Mouse (Mus musculus) embryonic facial prominence, embryonic 13.5 days (tissue): Measurements from ENCODE around the gene Gse1. TPM values are rescaled to one million over a fixed set of nuclear protein-coding genes. Genes with fewer than 3 reads are reported as not detected.

Experiments used
- ATAC-seq: fragments of 200-750 bp; cut with Nextera tagmentation; 2 replicates; pipeline ENCODE4 v1.8.0; 2017; ENCODE audit warnings: low read depth; ENCODE audit not compliant: insufficient number of reproducible peaks, insufficient read depth, low FRiP score, low TSS enrichment
- H3K27ac ChIP-seq: fragments of 300-500 bp; sonication (generic); 2 replicates; pipeline ENCODE4 v1.5.1; 2015; ENCODE audit warnings: moderate library complexity, mild to moderate bottlenecking, inconsistent platforms
- H3K27me3 ChIP-seq: fragments of 300-500 bp; sonication (generic); 2 replicates; pipeline ENCODE4 v1.6.1; 2015; ENCODE audit warnings: mild to moderate bottlenecking, inconsistent platforms
- H3K36me3 ChIP-seq: fragments of 300-500 bp; sonication (generic); 2 replicates; pipeline ENCODE4 v1.6.1; 2015; ENCODE audit warnings: mild to moderate bottlenecking, inconsistent platforms
- H3K4me1 ChIP-seq: fragments of 300-500 bp; sonication (generic); 2 replicates; pipeline ENCODE4 v1.6.1; 2015; ENCODE audit warnings: inconsistent platforms
- H3K4me2 ChIP-seq: fragments of 300-500 bp; sonication (generic); 2 replicates; pipeline ENCODE4 v1.6.1; 2015; ENCODE audit warnings: moderate library complexity, mild to moderate bottlenecking, inconsistent platforms
- H3K4me3 ChIP-seq: fragments of 300-500 bp; sonication (generic); 2 replicates; pipeline ENCODE4 v1.5.1; 2015; ENCODE audit warnings: mild to moderate bottlenecking, inconsistent platforms
- H3K9ac ChIP-seq: fragments of 300-500 bp; sonication (generic); 2 replicates; pipeline ENCODE4 v1.6.1; 2015; ENCODE audit warnings: mild to moderate bottlenecking, inconsistent platforms
- H3K9me3 ChIP-seq: fragments of 300-500 bp; sonication (generic); 2 replicates; pipeline ENCODE4 v1.6.1; 2016; ENCODE audit warnings: inconsistent platforms
- WGBS: fragments of 180-500 bp; shearing (Covaris S2); methylation state at CpG from one replicate; pipeline ENCODE4 v1.1.7; 2015; ENCODE audit warnings: mixed read lengths; 5-methylcytosine and 5-hydroxymethylcytosine counted together
- polyA plus RNA-seq: library from polyadenylated mRNA; unstranded; fragments of >200 nt; fragmentation: Nextera tagmentation; extraction: Ambion mirVana; gene quantifications from 2 replicates; pipeline ENCODE4 v1.2.1, GENCODE M21; 2015

Gene Gse1
- polyA plus RNA-seq, 1 experiment from 2014 or later = 8.6 TPM

DNA sequence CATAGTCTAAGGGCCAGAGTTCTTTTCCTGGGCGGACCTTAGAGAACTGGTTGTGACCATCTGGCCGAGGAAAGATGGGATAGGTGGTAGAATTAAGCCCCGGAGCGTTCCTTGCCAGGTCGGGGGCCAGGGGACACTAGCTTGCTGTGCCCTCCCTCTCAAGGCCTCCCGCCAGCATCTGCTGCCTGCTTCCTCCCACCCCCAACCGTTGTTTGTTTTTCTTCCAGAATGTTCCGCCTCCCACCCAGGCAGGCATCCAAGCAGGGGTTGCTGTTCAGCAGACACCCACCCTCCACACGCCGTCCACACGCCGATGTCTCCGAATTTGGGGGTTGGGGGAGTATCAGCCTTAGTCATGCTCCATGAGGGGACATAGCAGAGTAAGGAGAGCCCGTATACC, 49.8 kb downstream of the Gse1 start:
- Histone ChIP-seq H3K36me3 (no peaks in the 10 kb centered on the region), H3K27me3 (no peaks in the 10 kb centered on the region), H3K9ac (peak overlapping the region; percentile 16; the same call in 1 of the 2 replicates), H3K4me3 (no peak overlapping the region; the same call in 1 of the 2 replicates), H3K4me2 (no peak overlapping the region), H3K27ac (peak overlapping the region; percentile 89), H3K4me1 (peaks cover 93% of the 10 kb centered on the region), H3K9me3 (no peaks in the 10 kb centered on the region)
- WGBS = 37% methylated on average over 14 of the region's 14 CpGs
- no peak for ATAC-seq

- no peak for ATAC-seq
- Histone ChIP-seq H3K9ac (0 out of 2 replicates have a peak overlapping the region, but pooled peaks have one; percentile 16), H3K4me1 (peaks cover 93% of the 10 kb centered on the region), H3K4me3 (no peak overlapping the region), H3K4me2 (no peak overlapping the region), H3K9me3 (no peaks in the 10 kb centered on the region), H3K27ac (0 out of 2 replicates have a peak overlapping the region, but pooled peaks have one; percentile 89), H3K27me3 (no peaks in the 10 kb centered on the region), H3K36me3 (no peaks in the 10 kb centered on the region)
- 85% methylated on average over 8 of the region's 8 CpGs for WGBS
Measured at GRCm38 (mm10) chr8:120279418-120279817, 51.2 kb downstream of the Gse1 start.

DNA sequence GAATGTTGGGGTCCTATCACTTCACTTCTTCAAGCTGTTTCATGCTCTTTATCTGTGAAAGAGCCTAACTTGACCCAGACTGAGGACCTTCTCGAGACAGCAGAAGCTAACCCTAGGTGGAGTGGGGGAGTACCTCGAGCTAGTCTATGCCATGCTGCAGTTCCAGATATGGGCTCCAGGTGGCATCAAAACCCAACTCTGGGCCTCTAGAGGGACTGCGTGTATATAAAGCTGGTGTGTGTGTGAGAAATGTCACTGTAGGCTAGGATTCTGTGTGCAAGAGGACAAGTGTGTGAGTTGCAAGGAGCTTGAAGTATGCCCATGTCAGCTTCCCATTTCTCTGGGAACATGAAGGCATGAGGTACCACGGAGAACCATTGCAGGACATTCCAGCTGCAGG, 53.2 kb downstream of the Gse1 start:
- Histone ChIP-seq H3K9me3 (no peaks in the 10 kb centered on the region), H3K27ac (0 out of 2 replicates have a peak overlapping the region, but pooled peaks have one; percentile 44), H3K9ac (no peak overlapping the region), H3K36me3 (no peaks in the 10 kb centered on the region), H3K4me1 (peaks cover 93% of the 10 kb centered on the region), H3K27me3 (no peaks in the 10 kb centered on the region), H3K4me3 (no peak overlapping the region), H3K4me2 (no peak overlapping the region)
- ATAC-seq = no peak
- WGBS = 11% methylated on average over 4 of the region's 4 CpGs

- Histone ChIP-seq H3K27ac (peak overlapping the region; percentile 85), H3K4me3 (no peak overlapping the region)
Measured at GRCm38 (mm10) chr8:120282465-120282864, 54.2 kb downstream of the Gse1 start.

GRCm38 (mm10) chr8:120284265-120284664, 56.0 kb downstream of the Gse1 start:
- Histone ChIP-seq H3K4me3 (no peak overlapping the region), H3K9me3 (no peaks in the 10 kb centered on the region), H3K27ac (peak overlapping the region; percentile 85), H3K4me2 (peak overlapping the region; percentile 30), H3K27me3 (no peaks in the 10 kb centered on the region), H3K36me3 (no peaks in the 10 kb centered on the region), H3K9ac (peak overlapping the region; percentile 52; the same call in 1 of the 2 replicates), H3K4me1 (peaks cover 91% of the 10 kb centered on the region)
- ATAC-seq = no peak
- 18% methylated on average over 9 of the region's 9 CpGs for whole genome bisulfite sequencing

More at GRCm38 (mm10) chr8:120282465-120282864, 54.2 kb downstream of the Gse1 start:
- peak overlapping the region; percentile 21; the same call in 1 of the 2 replicates for H3K4me2 ChIP-seq
- H3K36me3 ChIP-seq = no peaks in the 10 kb centered on the region
- H3K9me3 ChIP-seq = no peaks in the 10 kb centered on the region
- no peaks in the 10 kb centered on the region for H3K27me3 ChIP-seq
- H3K4me1 ChIP-seq = peaks cover 91% of the 10 kb centered on the region
- H3K9ac ChIP-seq = peak overlapping the region; percentile 54; the same call in 1 of the 2 replicates
- ATAC-seq = 0 out of 2 replicates have a peak, but pooled peaks have one; percentile 20
- 24% methylated on average over 5 of the region's 5 CpGs for WGBS

- peak overlapping the region; percentile 85 for H3K27ac ChIP-seq
- no peaks in the 10 kb centered on the region for H3K36me3 ChIP-seq
- peaks cover 96% of the 10 kb centered on the region for H3K4me1 ChIP-seq
- H3K4me2 ChIP-seq = peak overlapping the region; percentile 30
- no peaks in the 10 kb centered on the region for H3K9me3 ChIP-seq
- 29% methylated on average over 3 of the region's 3 CpGs for WGBS
- no peak for ATAC-seq
- no peaks in the 10 kb centered on the region for H3K27me3 ChIP-seq
- no peak overlapping the region for H3K4me3 ChIP-seq
- peak overlapping the region; percentile 52; the same call in 1 of the 2 replicates for H3K9ac ChIP-seq
Measured at GRCm38 (mm10) chr8:120285033-120285432, 56.8 kb downstream of the Gse1 start.

DNA sequence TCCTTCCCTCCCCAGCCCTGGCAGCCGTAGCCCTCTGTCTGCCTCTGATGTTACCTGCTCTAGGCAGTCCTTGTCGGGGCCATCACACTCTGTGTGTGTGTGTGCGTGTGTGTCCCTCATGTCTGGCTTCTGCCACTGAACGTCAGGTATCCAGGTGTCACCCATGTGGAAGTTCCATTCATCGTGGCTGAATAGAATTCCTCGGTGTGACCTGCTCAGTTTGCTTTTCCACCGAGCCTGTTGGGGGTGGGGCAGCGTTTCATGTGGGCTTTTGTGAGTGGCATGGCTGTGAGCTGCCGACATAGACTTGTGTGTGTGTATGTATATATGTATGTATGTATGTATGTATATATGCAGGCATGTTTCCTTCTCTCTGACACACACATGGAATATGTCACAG, 57.6 kb downstream of the Gse1 start:
- WGBS = 69% methylated on average over 9 of the region's 9 CpGs
- peak overlapping the region; percentile 85 for H3K27ac ChIP-seq
- no peak for ATAC-seq
- no peak overlapping the region; the same call in 1 of the 2 replicates for H3K9ac ChIP-seq
- H3K9me3 ChIP-seq = no peaks in the 10 kb centered on the region
- no peaks in the 10 kb centered on the region for H3K27me3 ChIP-seq
- no peak overlapping the region for H3K4me3 ChIP-seq
- no peak overlapping the region for H3K4me2 ChIP-seq
- H3K4me1 ChIP-seq = peaks cover 96% of the 10 kb centered on the region
- H3K36me3 ChIP-seq = no peaks in the 10 kb centered on the region

DNA sequence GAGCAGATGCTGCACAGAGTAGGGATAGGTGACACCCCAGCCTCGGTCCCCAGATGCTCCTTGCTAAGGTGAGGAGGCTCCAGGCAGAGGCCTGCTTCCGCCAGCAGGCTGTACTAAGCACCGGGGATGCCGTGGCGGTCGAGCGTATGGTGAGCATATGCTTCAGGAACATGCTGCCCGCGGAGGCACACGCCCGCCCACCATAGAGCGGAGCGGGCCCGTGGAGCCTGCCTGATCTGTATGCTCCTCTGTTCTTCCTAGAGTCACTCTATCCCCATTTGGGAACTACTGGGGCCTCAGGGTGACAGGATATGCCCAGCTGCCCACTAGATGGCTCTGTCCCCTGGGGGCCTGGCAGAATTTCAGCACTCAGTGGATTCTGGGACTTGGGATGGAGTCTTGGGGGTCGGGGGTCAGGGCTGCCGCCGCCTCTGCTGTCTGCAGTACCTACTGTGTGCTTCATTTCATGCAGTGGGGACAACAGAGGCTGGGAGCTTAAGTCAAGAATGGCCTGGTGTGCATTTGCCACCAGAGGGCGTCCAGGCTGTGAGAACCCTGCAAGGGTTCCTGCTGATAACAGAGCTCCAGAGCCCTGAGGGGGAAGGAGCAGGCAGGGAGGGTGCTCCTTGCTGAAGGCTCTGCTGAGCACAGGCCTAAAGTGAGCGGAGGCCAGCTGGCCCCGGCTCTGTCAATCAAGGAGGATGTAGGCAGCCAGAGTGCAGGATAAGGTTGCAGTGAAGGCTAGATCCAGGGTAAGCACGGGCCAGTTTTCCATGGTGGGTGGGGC, 60.1 kb downstream of the Gse1 start:
- Histone ChIP-seq H3K9me3 (no peaks in the 10 kb centered on the region), H3K27me3 (no peaks in the 10 kb centered on the region), H3K36me3 (no peaks in the 10 kb centered on the region), H3K4me1 (peaks cover 97% of the 10 kb centered on the region), H3K27ac (peak overlapping the region; percentile 49), H3K4me2 (no peak overlapping the region), H3K9ac (no peak overlapping the region), H3K4me3 (no peak overlapping the region)
- WGBS = 27% methylated on average over 21 of the region's 21 CpGs
- ATAC-seq = no peak

DNA sequence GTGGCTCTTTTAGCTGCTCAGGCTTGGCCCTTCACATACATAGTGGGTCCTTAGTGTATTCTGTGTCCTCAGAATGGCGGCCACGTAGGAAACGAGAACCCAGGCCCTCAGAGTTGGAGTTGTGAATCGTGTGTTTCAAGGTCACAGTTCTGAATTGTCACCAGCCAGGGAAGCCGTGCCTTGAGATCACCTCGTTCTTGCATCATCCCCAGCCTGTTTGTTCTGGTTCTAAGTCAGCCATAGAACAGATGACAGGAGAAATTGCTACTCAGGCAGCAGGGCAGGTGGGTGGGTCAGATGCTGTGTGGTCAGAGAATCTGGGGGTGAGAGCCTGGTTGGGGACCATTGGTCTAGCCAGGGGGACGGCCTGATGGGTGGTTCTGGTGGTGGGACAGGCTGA, 60.9 kb downstream of the Gse1 start:
- no peak overlapping the region for H3K9ac ChIP-seq
- ATAC-seq = no peak
- WGBS = 74% methylated on average over 7 of the region's 7 CpGs
- no peaks in the 10 kb centered on the region for H3K9me3 ChIP-seq
- H3K4me2 ChIP-seq = no peak overlapping the region
- H3K4me3 ChIP-seq = no peak overlapping the region
- H3K4me1 ChIP-seq = peaks cover 97% of the 10 kb centered on the region
- H3K27ac ChIP-seq = 0 out of 2 replicates have a peak overlapping the region, but pooled peaks have one; percentile 51
- H3K27me3 ChIP-seq = no peaks in the 10 kb centered on the region
- no peaks in the 10 kb centered on the region for H3K36me3 ChIP-seq

DNA sequence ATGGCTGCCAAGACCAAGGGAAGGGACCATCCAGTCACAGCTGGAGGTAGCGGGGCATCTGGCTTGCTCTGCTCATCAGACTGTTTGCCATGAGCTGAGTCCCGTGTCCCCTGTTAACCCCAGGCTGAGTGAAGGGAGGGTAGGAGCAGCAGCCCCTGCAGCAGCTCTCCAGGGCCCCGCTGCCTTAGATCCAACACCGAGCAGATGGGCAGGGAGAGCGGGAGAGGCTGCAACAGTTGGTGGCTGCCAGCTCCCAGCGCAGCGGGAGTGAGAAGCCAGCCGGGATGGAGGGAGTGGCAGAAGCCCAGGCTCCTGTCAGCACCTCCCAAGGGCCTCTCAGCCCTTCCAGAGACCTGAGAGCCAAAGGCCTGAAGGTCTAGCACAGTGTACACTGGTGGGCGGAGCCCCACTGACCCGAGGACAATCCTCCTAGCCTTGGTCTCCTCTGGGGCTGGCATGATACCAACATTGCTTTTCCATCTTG, 61.5 kb downstream of the Gse1 start:
- H3K4me3 ChIP-seq = no peak overlapping the region
- ATAC-seq = no peak
- H3K4me2 ChIP-seq = no peak overlapping the region
- H3K36me3 ChIP-seq = no peaks in the 10 kb centered on the region
- H3K9ac ChIP-seq = 0 out of 2 replicates have a peak overlapping the region, but pooled peaks have one; percentile 16
- WGBS = 31% methylated on average over 10 of the region's 10 CpGs
- H3K27ac ChIP-seq = peak overlapping the region; percentile 51; the same call in 1 of the 2 replicates
- H3K9me3 ChIP-seq = no peaks in the 10 kb centered on the region
- no peaks in the 10 kb centered on the region for H3K27me3 ChIP-seq
- peaks cover 97% of the 10 kb centered on the region for H3K4me1 ChIP-seq

DNA sequence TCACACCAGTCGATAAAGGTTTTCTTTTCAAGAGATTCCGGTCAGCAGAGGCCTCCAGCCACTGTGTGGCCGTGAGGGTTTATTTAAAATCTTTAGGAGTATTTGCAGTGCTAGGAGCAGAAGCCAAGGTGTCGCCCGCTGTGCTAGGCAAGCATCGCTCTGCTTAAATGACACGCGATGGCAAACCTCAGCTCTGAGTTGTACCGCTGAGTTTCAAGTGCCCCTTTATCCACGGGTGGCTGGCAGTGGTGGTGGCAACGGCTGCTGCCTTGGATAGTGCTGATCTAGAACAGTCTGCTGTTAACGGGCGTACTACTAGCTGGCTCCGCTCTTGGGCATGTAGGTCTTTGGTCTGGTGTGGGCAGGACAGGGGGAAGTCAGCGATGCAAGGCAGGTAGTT, 62.4 kb downstream of the Gse1 start:
- ATAC-seq = no peak
- H3K4me2 ChIP-seq = no peak overlapping the region
- H3K4me1 ChIP-seq = peaks cover 97% of the 10 kb centered on the region
- no peaks in the 10 kb centered on the region for H3K36me3 ChIP-seq
- 53% methylated on average over 15 of the region's 15 CpGs for WGBS
- no peak overlapping the region for H3K4me3 ChIP-seq
- H3K9me3 ChIP-seq = no peaks in the 10 kb centered on the region
- no peaks in the 10 kb centered on the region for H3K27me3 ChIP-seq
- no peak overlapping the region for H3K9ac ChIP-seq
- 0 out of 2 replicates have a peak overlapping the region, but pooled peaks have one; percentile 17 for H3K27ac ChIP-seq

DNA sequence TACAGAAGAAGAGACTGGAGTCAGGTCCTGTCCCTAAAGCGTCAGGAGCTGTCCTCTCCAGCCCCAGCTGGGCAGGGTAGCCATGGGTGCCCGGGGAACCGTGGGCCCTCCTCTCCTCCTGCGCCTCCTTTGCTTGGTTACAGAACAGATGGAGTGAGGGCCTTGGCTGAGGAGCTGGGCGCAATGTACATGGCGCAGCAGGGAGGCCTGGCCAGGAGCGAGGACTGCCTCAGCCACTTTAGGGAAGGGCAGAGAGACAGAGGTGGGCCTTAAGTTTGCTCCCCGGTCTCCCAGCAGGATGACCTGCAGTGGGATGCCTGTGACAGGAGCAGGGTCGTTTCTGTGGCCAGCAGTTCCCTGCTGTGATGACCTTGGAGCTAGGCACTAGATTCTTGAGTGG, 63.4 kb downstream of the Gse1 start:
- Histone ChIP-seq H3K4me3 (no peak overlapping the region), H3K4me1 (peaks cover 97% of the 10 kb centered on the region), H3K36me3 (no peaks in the 10 kb centered on the region), H3K9me3 (no peaks in the 10 kb centered on the region), H3K27ac (no peak overlapping the region), H3K4me2 (no peak overlapping the region), H3K9ac (no peak overlapping the region), H3K27me3 (no peaks in the 10 kb centered on the region)
- ATAC-seq = no peak
- 87% methylated on average over 9 of the region's 9 CpGs for WGBS
